Mouse (Mus musculus): Measurements from ENCODE around the gene Snx29. TPM values are rescaled to one million over a fixed set of nuclear protein-coding genes. Genes with fewer than 3 reads are reported as not detected.

The Snx29 gene
- polyA plus RNA-seq, 1 experiment, result 15.0 TPM

DNA sequence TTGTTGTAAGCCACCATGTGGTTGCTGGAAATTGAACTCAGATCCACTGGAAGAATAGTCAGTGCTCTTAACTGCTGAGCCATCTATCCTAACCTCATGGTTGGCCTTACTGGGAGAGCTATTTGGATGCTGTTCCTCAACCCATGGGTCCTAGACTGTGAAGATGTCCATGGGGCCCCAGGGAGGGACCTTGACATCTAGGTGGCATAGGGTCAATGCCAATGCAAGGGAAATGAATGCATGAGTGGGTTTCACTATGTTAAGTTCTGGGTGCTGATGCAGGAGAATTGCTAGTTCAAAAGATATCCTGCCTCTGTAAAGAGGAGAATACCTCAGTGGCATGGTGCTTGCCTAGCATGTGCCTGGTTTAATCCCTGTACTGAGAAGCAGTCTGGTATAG lies 63.5 kb downstream of the Snx29 start:
- Histone ChIP-seq H3K27ac (ENCODE audit: control insufficient read depth, insufficient read depth, low read length) (no peak overlapping the region), H3K27me3 (ENCODE audit: control insufficient read depth, insufficient read depth, low read length) (no peaks in the 10 kb centered on the region), H3K4me3 (ENCODE audit: control insufficient read depth, insufficient read depth, low read length) (no peak overlapping the region), H3K4me1 (replicated peaks; ENCODE audit: control insufficient read depth, insufficient read depth, low read length) (peaks cover 2% of the 10 kb centered on the region; the same call in 1 of the 2 replicates), H3K36me3 (ENCODE audit: control insufficient read depth, insufficient read depth, low read length) (no peaks in the 10 kb centered on the region)
- DNase-seq, result no peak
- TF ChIP-seq POLR2A (IDR thresholded peaks at IDR 0.05; ENCODE audit: control insufficient read depth, extremely low read depth, insufficient read depth, low read length, poor library complexity) (no peak), CTCF (IDR thresholded peaks at IDR 0.05; ENCODE audit: borderline replicate concordance, control insufficient read depth, extremely low read depth, insufficient read depth, low read length, poor library complexity) (no peak)

DNA sequence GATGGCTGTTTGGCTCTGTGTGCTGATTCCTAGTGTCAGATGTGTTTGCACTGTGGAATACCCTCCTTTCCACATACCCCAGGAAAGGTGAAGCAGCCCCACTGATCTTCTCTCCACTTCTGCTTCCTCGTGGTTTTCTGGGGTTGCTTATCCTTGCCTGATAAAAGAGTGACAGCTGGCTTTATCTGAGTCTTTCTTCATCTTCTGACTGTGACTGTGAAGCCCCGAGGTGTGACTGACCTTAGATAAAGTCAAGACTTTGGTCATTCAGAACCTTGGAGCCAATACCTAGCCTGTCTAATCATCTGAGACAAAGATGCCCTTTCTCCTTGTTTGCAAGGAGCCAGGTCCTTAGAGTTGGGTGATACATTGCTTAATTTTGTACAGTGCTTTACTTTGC lies 65.4 kb downstream of the Snx29 start:
- Histone ChIP-seq H3K27me3 (ENCODE audit: control insufficient read depth, insufficient read depth, low read length) (no peaks in the 10 kb centered on the region), H3K4me3 (ENCODE audit: control insufficient read depth, insufficient read depth, low read length) (no peak overlapping the region), H3K27ac (ENCODE audit: control insufficient read depth, insufficient read depth, low read length) (no peak overlapping the region), H3K36me3 (ENCODE audit: control insufficient read depth, insufficient read depth, low read length) (no peaks in the 10 kb centered on the region), H3K4me1 (replicated peaks; ENCODE audit: control insufficient read depth, insufficient read depth, low read length) (peaks cover 2% of the 10 kb centered on the region; the same call in 1 of the 2 replicates)
- 4% methylated on average over 2 of the region's 2 CpGs for WGBS
- TF ChIP-seq POLR2A (IDR thresholded peaks at IDR 0.05; ENCODE audit: control insufficient read depth, extremely low read depth, insufficient read depth, low read length, poor library complexity) (no peak), CTCF (IDR thresholded peaks at IDR 0.05; ENCODE audit: borderline replicate concordance, control insufficient read depth, extremely low read depth, insufficient read depth, low read length, poor library complexity) (no peak)
- DNase-seq, result no peak

DNA sequence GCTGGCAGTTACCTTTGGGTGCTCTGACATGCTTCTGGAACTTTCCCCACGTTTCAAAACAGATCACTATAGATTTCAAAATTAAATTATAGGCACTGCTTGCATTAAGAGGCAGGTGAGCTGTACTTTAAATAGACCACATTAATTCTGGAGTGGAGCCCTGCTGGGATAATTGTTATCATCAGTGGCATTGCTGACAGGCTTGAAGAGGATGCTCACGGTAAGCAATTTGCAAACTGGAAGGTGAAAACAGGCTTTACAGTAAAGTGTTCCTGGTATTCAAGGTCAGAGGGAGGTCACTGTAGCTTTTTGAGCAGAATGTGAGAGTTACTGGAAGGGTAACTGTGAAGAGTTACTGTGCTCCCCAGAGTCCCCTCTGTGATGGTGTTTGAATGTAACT lies 66.6 kb downstream of the Snx29 start:
- TF ChIP-seq CTCF (IDR thresholded peaks at IDR 0.05; ENCODE audit: borderline replicate concordance, control insufficient read depth, extremely low read depth, insufficient read depth, low read length, poor library complexity), result no peak
- TF ChIP-seq POLR2A (IDR thresholded peaks at IDR 0.05; ENCODE audit: control insufficient read depth, extremely low read depth, insufficient read depth, low read length, poor library complexity), result no peak
- WGBS, result 85% methylated on average over 2 of the region's 2 CpGs
- H3K4me3 ChIP-seq (ENCODE audit: control insufficient read depth, insufficient read depth, low read length), result no peak overlapping the region
- H3K36me3 ChIP-seq (ENCODE audit: control insufficient read depth, insufficient read depth, low read length), result no peaks in the 10 kb centered on the region
- H3K27ac ChIP-seq (ENCODE audit: control insufficient read depth, insufficient read depth, low read length), result no peak overlapping the region
- DNase-seq, result no peak
- peaks cover 2% of the 10 kb centered on the region; the same call in 1 of the 2 replicates for H3K4me1 ChIP-seq (replicated peaks; ENCODE audit: control insufficient read depth, insufficient read depth, low read length)
- H3K27me3 ChIP-seq (ENCODE audit: control insufficient read depth, insufficient read depth, low read length), result no peaks in the 10 kb centered on the region

DNA sequence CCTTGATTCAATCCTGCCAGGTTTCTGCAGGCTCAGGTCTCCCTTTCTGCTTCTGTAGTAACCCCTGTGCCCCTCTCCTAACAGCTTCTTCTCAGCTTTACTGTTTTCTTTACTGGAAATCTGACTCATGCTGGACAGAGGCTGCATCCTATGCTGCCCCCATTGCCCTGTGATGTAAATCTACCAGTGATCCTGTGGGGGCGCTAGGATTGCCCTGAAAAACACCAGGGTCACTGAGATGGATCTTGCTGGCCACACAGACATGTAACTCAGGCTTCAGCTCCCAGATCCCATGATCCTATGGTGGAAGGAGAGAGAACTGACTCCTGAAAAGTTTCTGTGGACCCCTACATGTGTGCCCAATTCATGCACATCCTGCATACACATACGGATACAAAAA lies 73.9 kb downstream of the Snx29 start:
- no peak for DNase-seq
- Histone ChIP-seq H3K4me3 (ENCODE audit: control insufficient read depth, insufficient read depth, low read length) (no peak overlapping the region), H3K27me3 (ENCODE audit: control insufficient read depth, insufficient read depth, low read length) (no peaks in the 10 kb centered on the region), H3K36me3 (ENCODE audit: control insufficient read depth, insufficient read depth, low read length) (no peaks in the 10 kb centered on the region), H3K4me1 (replicated peaks; ENCODE audit: control insufficient read depth, insufficient read depth, low read length) (no peaks in the 10 kb centered on the region), H3K27ac (ENCODE audit: control insufficient read depth, insufficient read depth, low read length) (no peak overlapping the region)
- TF ChIP-seq CTCF (IDR thresholded peaks at IDR 0.05; ENCODE audit: borderline replicate concordance, control insufficient read depth, extremely low read depth, insufficient read depth, low read length, poor library complexity), result no peak
- no peak for TF ChIP-seq POLR2A (IDR thresholded peaks at IDR 0.05; ENCODE audit: control insufficient read depth, extremely low read depth, insufficient read depth, low read length, poor library complexity)
- 88% methylated on average over 2 of the region's 2 CpGs for WGBS

DNA sequence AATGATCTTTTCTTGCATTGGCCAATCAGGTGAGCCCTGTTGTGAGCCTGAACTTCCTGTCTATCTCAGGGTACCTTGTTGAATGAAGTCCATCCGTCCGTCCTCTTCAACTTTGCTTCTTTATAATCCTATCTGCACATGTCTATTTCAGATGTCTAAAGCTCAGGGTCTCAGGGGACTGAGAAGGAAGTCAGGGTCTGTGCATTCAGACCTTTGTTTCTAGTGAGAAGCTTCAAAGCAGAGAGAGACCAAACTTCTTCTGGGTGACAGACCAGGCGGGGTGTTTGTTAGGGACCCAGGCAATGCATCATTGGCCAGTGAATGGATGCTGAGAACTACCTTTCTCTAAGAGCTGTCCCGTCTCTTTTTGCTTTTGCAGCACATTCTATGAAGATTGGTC lies 76.7 kb downstream of the Snx29 start:
- Histone ChIP-seq H3K27ac (ENCODE audit: control insufficient read depth, insufficient read depth, low read length) (no peak overlapping the region), H3K27me3 (ENCODE audit: control insufficient read depth, insufficient read depth, low read length) (no peaks in the 10 kb centered on the region), H3K4me3 (ENCODE audit: control insufficient read depth, insufficient read depth, low read length) (no peak overlapping the region), H3K36me3 (ENCODE audit: control insufficient read depth, insufficient read depth, low read length) (0 out of 2 replicates have a peak, but pooled peaks cover 4% of the 10 kb centered on the region), H3K4me1 (replicated peaks; ENCODE audit: control insufficient read depth, insufficient read depth, low read length) (no peaks in the 10 kb centered on the region)
- DNase-seq, result no peak
- TF ChIP-seq CTCF (IDR thresholded peaks at IDR 0.05; ENCODE audit: borderline replicate concordance, control insufficient read depth, extremely low read depth, insufficient read depth, low read length, poor library complexity), result no peak
- no peak for TF ChIP-seq POLR2A (IDR thresholded peaks at IDR 0.05; ENCODE audit: control insufficient read depth, extremely low read depth, insufficient read depth, low read length, poor library complexity)
- 94% methylated on average over 4 of the region's 4 CpGs for WGBS

DNA sequence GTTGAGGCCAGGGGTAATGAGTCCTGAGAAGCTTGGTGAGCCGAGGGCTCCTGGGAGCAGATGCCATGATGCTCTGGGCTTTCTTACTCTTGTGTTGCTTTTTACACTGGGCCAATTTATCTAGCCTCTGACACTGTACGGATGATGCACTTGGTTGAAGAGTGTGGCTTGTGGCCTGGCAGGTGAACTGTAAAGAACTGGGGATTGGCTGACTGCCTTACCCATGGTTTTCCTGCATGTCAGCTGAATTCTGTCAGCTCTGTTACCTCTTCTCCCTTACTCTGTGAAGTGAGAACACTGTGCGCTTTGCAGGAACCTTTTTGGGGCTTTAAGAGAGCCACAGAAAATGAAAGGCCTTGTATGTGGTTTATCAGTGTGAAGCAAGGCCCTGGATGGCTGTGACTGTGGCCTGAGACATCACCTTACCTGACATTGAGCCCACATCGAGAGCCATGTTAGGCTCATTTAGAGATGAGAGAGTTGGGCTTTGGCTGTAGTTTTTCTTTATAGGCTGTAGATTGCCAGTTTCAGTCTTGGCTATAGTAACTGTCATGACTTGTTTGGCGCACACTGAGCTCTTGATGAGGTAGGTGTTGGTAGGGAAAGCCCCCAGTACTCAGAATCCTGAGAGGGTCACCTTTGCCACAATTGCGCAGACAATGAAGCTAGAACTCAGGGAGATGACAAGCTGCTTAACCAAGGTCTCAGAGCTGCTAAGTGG lies 77.3 kb downstream of the Snx29 start:
- TF ChIP-seq POLR2A (IDR thresholded peaks at IDR 0.05; ENCODE audit: control insufficient read depth, extremely low read depth, insufficient read depth, low read length, poor library complexity) (no peak), CTCF (IDR thresholded peaks at IDR 0.05; ENCODE audit: borderline replicate concordance, control insufficient read depth, extremely low read depth, insufficient read depth, low read length, poor library complexity) (no peak)
- 73% methylated on average over 6 of the region's 6 CpGs for WGBS
- Histone ChIP-seq H3K36me3 (ENCODE audit: control insufficient read depth, insufficient read depth, low read length) (0 out of 2 replicates have a peak, but pooled peaks cover 4% of the 10 kb centered on the region), H3K27ac (ENCODE audit: control insufficient read depth, insufficient read depth, low read length) (no peak overlapping the region), H3K4me1 (replicated peaks; ENCODE audit: control insufficient read depth, insufficient read depth, low read length) (no peaks in the 10 kb centered on the region), H3K4me3 (ENCODE audit: control insufficient read depth, insufficient read depth, low read length) (no peak overlapping the region), H3K27me3 (ENCODE audit: control insufficient read depth, insufficient read depth, low read length) (no peaks in the 10 kb centered on the region)
- DNase-seq, result no peak
